Mouse (Mus musculus) intestine, embryonic 15.5 days (tissue): Measurements from ENCODE around the gene Sgsm3. TPM values are rescaled to one million over a fixed set of nuclear protein-coding genes. Genes with fewer than 3 reads are reported as not detected.

Experiments
- ATAC-seq: fragments of 200-750 bp; cut with Nextera tagmentation; 2 replicates; pipeline ENCODE4 v1.8.0; 2017; ENCODE audit warnings: moderate TSS enrichment, moderate library complexity
- H3K27ac ChIP-seq: fragments of 300-500 bp; sonication (generic); 2 replicates; pipeline ENCODE4 v1.5.1; 2015; ENCODE audit warnings: mild to moderate bottlenecking, inconsistent platforms
- H3K27me3 ChIP-seq: fragments of 300-500 bp; sonication (generic); replicated peaks from 2 replicates; pipeline ENCODE4 v1.6.1; 2015; ENCODE audit warnings: inconsistent platforms
- H3K36me3 ChIP-seq: fragments of 300-500 bp; sonication (generic); 2 replicates; pipeline ENCODE4 v1.6.1; 2015; ENCODE audit warnings: inconsistent platforms
- H3K4me1 ChIP-seq: fragments of 300-500 bp; sonication (generic); replicated peaks from 2 replicates; pipeline ENCODE4 v1.6.1; 2015; ENCODE audit warnings: inconsistent platforms
- H3K4me2 ChIP-seq: fragments of 300-500 bp; sonication (generic); replicated peaks from 2 replicates; pipeline ENCODE4 v1.6.1; 2015; ENCODE audit warnings: mild to moderate bottlenecking, inconsistent platforms
- H3K4me3 ChIP-seq: fragments of 300-500 bp; sonication (generic); replicated peaks from 2 replicates; pipeline ENCODE4 v1.5.1; 2015; ENCODE audit warnings: inconsistent platforms
- H3K9ac ChIP-seq: fragments of 300-500 bp; sonication (generic); 2 replicates; pipeline ENCODE4 v1.6.1; 2015; ENCODE audit warnings: inconsistent platforms
- H3K9me3 ChIP-seq: fragments of 300-500 bp; sonication (generic); 2 replicates; pipeline ENCODE4 v1.6.1; 2016; ENCODE audit warnings: inconsistent platforms
- WGBS: fragments of 180-500 bp; shearing (Covaris S2); methylation state at CpG from one replicate; pipeline ENCODE4 v1.1.7; 2015; 5-methylcytosine and 5-hydroxymethylcytosine counted together
- polyA plus RNA-seq: library from polyadenylated mRNA; unstranded; fragments of >200 nt; fragmentation: Nextera tagmentation; extraction: Ambion mirVana; gene quantifications from 2 replicates; pipeline ENCODE4 v1.2.1, GENCODE M21; 2015

The Sgsm3 gene
- polyA plus RNA-seq, 1 experiment from 2014 or later = 27.6 TPM

- Histone ChIP-seq H3K4me3 (peak within 1 kb of the TSS; percentile 72), H3K4me2 (peak within 1 kb of the TSS; percentile 83), H3K36me3 (peaks cover 10% of the 10 kb centered on the region), H3K27me3 (no peaks in the 10 kb centered on the region), H3K27ac (peak within 1 kb of the TSS; percentile 76), H3K9me3 (no peaks in the 10 kb centered on the region), H3K4me1 (peaks cover 10% of the 10 kb centered on the region), H3K9ac (peak within 1 kb of the TSS; percentile 75)
- ATAC-seq = peak; percentile 97
- under 1% methylated on average over 63 of the region's 63 CpGs for WGBS
These were observed 29.1 kb upstream of the Sgsm3 start, which contains the start of gene Adsl for GRCm38 (mm10) chr15:80948145-80949135. TSS of gene Adsl (plus strand) at chr15:80948490.

GRCm38 (mm10) chr15:80949431-80949830 lies 28.1 kb upstream of the Sgsm3 start:
- WGBS = 52% methylated on average over 4 of the region's 4 CpGs
- H3K9me3 ChIP-seq = no peaks in the 10 kb centered on the region
- H3K27ac ChIP-seq = no peak overlapping the region
- H3K27me3 ChIP-seq = no peaks in the 10 kb centered on the region
- peaks cover 10% of the 10 kb centered on the region for H3K4me1 ChIP-seq
- H3K4me3 ChIP-seq = peak overlapping the region; percentile 72
- no peak for ATAC-seq
- H3K4me2 ChIP-seq = peak overlapping the region; percentile 83
- H3K9ac ChIP-seq = peak overlapping the region; percentile 75
- H3K36me3 ChIP-seq = peaks cover 17% of the 10 kb centered on the region

GRCm38 (mm10) chr15:80950055-80950454 lies 27.5 kb upstream of the Sgsm3 start:
- Histone ChIP-seq H3K4me1 (peaks cover 10% of the 10 kb centered on the region), H3K4me2 (peak overlapping the region; percentile 83), H3K4me3 (0 out of 2 replicates have a peak overlapping the region, but pooled peaks have one; percentile 72), H3K36me3 (peaks cover 23% of the 10 kb centered on the region), H3K27me3 (no peaks in the 10 kb centered on the region), H3K27ac (no peak overlapping the region), H3K9me3 (no peaks in the 10 kb centered on the region), H3K9ac (0 out of 2 replicates have a peak overlapping the region, but pooled peaks have one; percentile 13)
- WGBS = 81% methylated on average over 7 of the region's 7 CpGs
- ATAC-seq = no peak

GRCm38 (mm10) chr15:80953971-80954370 lies 23.6 kb upstream of the Sgsm3 start:
- Histone ChIP-seq H3K4me2 (no peak overlapping the region), H3K9ac (no peak overlapping the region), H3K36me3 (peaks cover 30% of the 10 kb centered on the region), H3K27ac (no peak overlapping the region), H3K9me3 (no peaks in the 10 kb centered on the region), H3K4me1 (peaks cover 10% of the 10 kb centered on the region), H3K27me3 (no peaks in the 10 kb centered on the region), H3K4me3 (no peak overlapping the region)
- WGBS = 79% methylated on average over 9 of the region's 9 CpGs
- no peak for ATAC-seq

GRCm38 (mm10) chr15:80954861-80955260 lies 22.7 kb upstream of the Sgsm3 start:
- ATAC-seq = no peak
- H3K4me2 ChIP-seq = no peak overlapping the region
- peaks cover 4% of the 10 kb centered on the region for H3K4me1 ChIP-seq
- no peak overlapping the region for H3K9ac ChIP-seq
- 79% methylated on average over 3 of the region's 3 CpGs for WGBS
- no peak overlapping the region for H3K4me3 ChIP-seq
- H3K9me3 ChIP-seq = no peaks in the 10 kb centered on the region
- H3K27ac ChIP-seq = no peak overlapping the region
- H3K36me3 ChIP-seq = peaks cover 34% of the 10 kb centered on the region
- no peaks in the 10 kb centered on the region for H3K27me3 ChIP-seq

- Histone ChIP-seq H3K4me2 (no peak overlapping the region), H3K4me1 (no peaks in the 10 kb centered on the region), H3K9ac (no peak overlapping the region), H3K36me3 (peaks cover 44% of the 10 kb centered on the region), H3K27ac (no peak overlapping the region), H3K9me3 (no peaks in the 10 kb centered on the region), H3K27me3 (no peaks in the 10 kb centered on the region), H3K4me3 (no peak overlapping the region)
- ATAC-seq = no peak
- WGBS = 94% methylated on average over 12 of the region's 12 CpGs
These were observed 21.6 kb upstream of the Sgsm3 start for GRCm38 (mm10) chr15:80955836-80956438.

GRCm38 (mm10) chr15:80969371-80969770 lies 8.2 kb upstream of the Sgsm3 start:
- WGBS = 79% methylated on average over 1 of the region's 1 CpGs
- no peak overlapping the region for H3K4me3 ChIP-seq
- H3K4me1 ChIP-seq = no peaks in the 10 kb centered on the region
- no peaks in the 10 kb centered on the region for H3K27me3 ChIP-seq
- no peak for ATAC-seq
- no peak overlapping the region for H3K4me2 ChIP-seq
- no peaks in the 10 kb centered on the region for H3K9me3 ChIP-seq
- no peak overlapping the region for H3K9ac ChIP-seq
- no peak overlapping the region for H3K27ac ChIP-seq
- peaks cover 32% of the 10 kb centered on the region for H3K36me3 ChIP-seq

- ATAC-seq = no peak
- Histone ChIP-seq H3K4me2 (no peak overlapping the region), H3K4me3 (no peak overlapping the region), H3K4me1 (peaks cover 4% of the 10 kb centered on the region; the same call in 1 of the 2 replicates), H3K36me3 (no peaks in the 10 kb centered on the region), H3K9me3 (no peaks in the 10 kb centered on the region), H3K27me3 (no peaks in the 10 kb centered on the region), H3K27ac (no peak overlapping the region), H3K9ac (no peak overlapping the region)
- 41% methylated on average over 5 of the region's 5 CpGs for WGBS
These were observed 3.3 kb upstream of the Sgsm3 start for GRCm38 (mm10) chr15:80974311-80974710.

GRCm38 (mm10) chr15:80975666-80976065 lies 1.9 kb upstream of the Sgsm3 start:
- H3K4me3 ChIP-seq = no peak overlapping the region
- WGBS = 80% methylated on average over 3 of the region's 3 CpGs
- no peaks in the 10 kb centered on the region for H3K27me3 ChIP-seq

GRCm38 (mm10) chr15:80979611-80980010 lies 2.0 kb downstream of the Sgsm3 start:
- Histone ChIP-seq H3K27me3 (no peaks in the 10 kb centered on the region), H3K4me1 (peaks cover 9% of the 10 kb centered on the region), H3K9ac (no peak overlapping the region), H3K9me3 (no peaks in the 10 kb centered on the region), H3K4me3 (no peak overlapping the region), H3K4me2 (no peak overlapping the region), H3K36me3 (no peaks in the 10 kb centered on the region), H3K27ac (0 out of 2 replicates have a peak overlapping the region, but pooled peaks have one; percentile 22)
- whole genome bisulfite sequencing = 61% methylated on average over 4 of the region's 4 CpGs
- no peak for ATAC-seq

More at GRCm38 (mm10) chr15:80975666-80976065, 1.9 kb upstream of the Sgsm3 start:
- Histone ChIP-seq H3K9me3 (no peaks in the 10 kb centered on the region), H3K4me1 (peaks cover 9% of the 10 kb centered on the region), H3K36me3 (no peaks in the 10 kb centered on the region), H3K4me2 (no peak overlapping the region), H3K27ac (no peak overlapping the region), H3K9ac (no peak overlapping the region)
- no peak for ATAC-seq

GRCm38 (mm10) chr15:80981176-80981575 lies 3.6 kb downstream of the Sgsm3 start:
- no peaks in the 10 kb centered on the region for H3K27me3 ChIP-seq
- H3K4me2 ChIP-seq = no peak overlapping the region
- peaks cover 9% of the 10 kb centered on the region for H3K4me1 ChIP-seq
- H3K9ac ChIP-seq = no peak overlapping the region
- H3K36me3 ChIP-seq = no peaks in the 10 kb centered on the region
- no peak overlapping the region for H3K27ac ChIP-seq
- WGBS = 80% methylated on average over 4 of the region's 4 CpGs
- H3K9me3 ChIP-seq = no peaks in the 10 kb centered on the region
- no peak for ATAC-seq
- no peak overlapping the region for H3K4me3 ChIP-seq

GRCm38 (mm10) chr15:80983264-80983663 lies 5.7 kb downstream of the Sgsm3 start:
- peaks cover 9% of the 10 kb centered on the region for H3K4me1 ChIP-seq
- H3K9me3 ChIP-seq = no peaks in the 10 kb centered on the region
- no peak overlapping the region for H3K9ac ChIP-seq
- H3K27me3 ChIP-seq = no peaks in the 10 kb centered on the region
- no peak overlapping the region for H3K27ac ChIP-seq
- WGBS = 68% methylated on average over 2 of the region's 2 CpGs
- no peaks in the 10 kb centered on the region for H3K36me3 ChIP-seq
- H3K4me3 ChIP-seq = no peak overlapping the region
- no peak overlapping the region for H3K4me2 ChIP-seq
- 0 out of 2 replicates have a peak, but pooled peaks have one; percentile 41 for ATAC-seq
